Mouse (Mus musculus): ENCODE results near the gene Glg1.
"Not testable (repeated sequence)": the region's sequence is repeated elsewhere in the genome, so short reads cannot be mapped to it uniquely, and the experiment has no call there.

Gene Glg1

DNA sequence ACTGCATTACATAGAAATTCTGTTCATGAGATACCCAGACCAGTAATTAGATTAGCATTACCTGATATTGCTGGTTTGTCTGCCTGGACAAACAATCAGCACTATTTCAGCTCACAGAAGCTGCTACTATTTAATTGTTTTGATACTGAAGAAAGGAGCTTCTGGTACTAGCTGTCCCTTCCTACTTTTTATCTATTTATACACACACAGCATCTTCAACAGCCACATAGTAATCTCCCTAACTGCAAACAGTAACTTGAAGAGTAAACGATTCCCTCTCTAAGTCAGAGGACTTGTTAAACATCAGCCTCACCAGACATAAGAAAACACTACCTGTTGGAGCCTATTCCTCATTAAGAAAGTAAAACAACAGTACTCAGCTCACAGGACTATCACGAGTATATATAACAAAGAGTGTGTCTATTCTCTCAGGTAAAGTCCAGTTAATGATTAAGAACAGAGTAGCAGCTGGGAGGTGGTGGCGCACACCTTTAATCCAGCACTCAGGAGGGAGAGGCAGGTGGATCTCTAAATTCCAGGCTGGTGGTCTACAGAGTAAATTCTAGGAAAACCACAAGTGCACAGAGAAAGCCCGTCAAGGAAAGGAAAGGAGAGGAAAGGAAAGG lies 6.4 kb downstream of the Glg1 start:
- DNase-seq (ENCODE audit: low spot score in 2 of 2): no peak

DNA sequence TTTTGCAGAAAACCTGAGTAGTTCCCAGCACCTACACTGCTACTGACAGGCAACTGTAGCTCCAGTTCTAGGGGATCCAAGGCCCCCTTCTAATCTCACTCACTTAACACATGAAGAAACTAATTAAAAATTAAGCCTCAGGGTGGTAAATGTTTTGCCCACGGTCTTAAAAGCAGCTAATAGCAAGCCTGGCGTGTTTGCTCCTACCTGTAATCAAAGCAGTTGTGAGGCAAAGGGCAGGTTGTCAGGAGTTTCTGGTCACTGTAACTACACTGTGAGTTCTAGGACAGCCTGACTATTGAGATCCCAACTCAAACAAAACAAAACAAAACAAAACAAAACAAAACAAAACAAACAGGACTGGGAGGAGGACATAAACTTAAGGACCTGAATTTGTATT lies 8.9 kb downstream of the Glg1 start:
- no peak for DNase-seq (ENCODE audit: low spot score in 2 of 2)

DNA sequence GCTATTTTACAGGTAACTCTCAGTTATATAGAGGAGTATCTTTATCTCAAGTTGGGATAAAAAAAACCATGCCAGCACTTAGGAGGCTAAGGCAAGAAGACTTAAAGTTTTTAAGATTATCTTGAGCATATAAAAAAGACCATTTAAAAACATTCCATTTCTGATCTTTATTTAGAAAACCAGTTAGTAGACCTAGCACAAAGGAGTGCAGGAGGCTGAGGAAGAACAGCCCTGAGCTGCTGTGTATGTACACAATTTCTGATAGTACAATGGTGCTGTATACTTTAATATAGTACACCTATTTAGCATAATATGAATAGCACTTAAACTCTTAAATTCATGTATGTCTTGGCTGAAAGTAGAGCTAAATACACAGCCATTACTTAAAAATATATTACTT lies 10.9 kb downstream of the Glg1 start:
- DNase-seq (ENCODE audit: low spot score in 2 of 2): no peak

DNA sequence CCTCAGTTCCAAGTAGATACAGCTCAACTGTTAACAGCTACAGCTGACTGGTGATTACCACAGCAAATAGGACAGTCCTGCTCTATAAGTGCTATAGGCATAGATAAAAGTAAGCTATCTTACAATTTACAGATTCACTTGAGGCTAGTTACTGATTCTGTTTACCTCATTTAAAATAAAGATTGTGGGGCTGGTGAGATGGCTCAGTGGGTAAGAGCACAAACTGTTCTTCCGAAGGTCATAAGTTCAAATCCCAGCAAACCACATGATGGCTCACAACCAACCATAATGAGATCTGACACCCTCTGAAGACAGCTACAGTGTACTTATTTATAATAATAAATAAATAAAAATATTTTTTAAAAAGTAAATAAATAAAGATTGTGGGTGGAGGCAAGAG lies 12.2 kb downstream of the Glg1 start:
- not testable (repeated sequence) for DNase-seq (ENCODE audit: low spot score in 2 of 2)

DNA sequence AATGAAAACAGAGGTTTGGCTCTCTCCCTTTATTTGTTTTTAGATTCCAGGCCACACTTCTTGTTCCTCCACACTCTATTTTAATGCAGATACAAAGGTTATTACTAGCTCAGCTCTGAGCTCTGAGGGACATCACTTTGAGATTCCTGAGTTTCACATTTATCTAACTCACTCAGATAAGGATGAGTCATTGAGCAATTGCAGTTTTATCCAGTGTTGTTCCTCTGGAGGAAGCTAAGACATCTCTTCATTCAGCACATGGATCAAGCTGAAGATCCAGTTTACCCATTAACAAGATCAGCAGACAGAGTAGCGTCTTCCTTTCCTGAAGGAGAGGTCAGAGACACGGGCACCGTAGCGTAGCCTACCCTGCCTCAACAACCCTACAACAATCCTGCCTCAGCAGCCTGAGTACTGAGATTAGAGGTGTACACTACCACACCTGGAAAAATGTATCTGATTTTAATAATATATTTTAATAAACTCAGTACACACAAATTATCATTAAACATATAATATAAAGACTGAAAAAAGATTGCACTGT lies 12.7 kb downstream of the Glg1 start:
- DNase-seq (ENCODE audit: low spot score in 2 of 2): no peak

DNA sequence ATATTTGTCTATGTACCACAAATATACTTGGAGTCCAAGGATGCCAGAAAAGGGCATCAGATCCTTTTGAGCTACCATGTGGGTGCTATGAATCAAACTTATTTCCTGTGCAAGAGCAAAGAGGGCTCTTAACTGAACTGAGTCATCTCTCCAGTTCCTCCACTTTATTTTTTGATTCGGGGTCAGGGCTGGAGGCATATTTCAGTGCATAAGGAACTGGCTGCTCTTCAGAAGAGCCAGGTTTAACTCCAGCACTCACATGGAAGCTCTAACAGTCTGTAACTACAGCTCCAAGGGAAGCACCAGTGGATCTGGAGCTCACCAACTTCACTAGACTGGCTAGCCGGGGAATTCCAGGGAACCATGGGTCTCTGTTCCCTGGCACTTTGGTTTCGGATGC lies 21.7 kb downstream of the Glg1 start:
- DNase-seq (ENCODE audit: low spot score in 2 of 2): no peak

DNA sequence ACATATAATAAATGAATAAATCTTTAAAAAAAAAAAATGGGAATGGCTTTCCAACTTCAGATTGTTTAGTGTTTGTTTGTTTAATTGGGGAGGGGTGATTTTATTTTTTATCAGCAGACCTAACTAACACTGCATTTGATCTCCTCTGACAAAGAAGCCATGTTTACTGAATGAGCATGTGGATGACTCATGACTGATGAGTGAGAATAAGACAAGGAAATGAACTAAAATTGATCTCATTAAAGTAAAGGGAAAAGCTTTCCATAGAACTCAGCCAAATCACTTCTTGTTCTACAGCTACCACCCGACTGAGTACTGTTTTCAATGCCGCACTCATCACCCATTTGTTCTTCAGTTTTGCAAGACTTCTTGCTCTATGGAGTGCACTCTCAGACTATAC lies 25.3 kb downstream of the Glg1 start:
- DNase-seq (ENCODE audit: low spot score in 2 of 2): no peak

DNA sequence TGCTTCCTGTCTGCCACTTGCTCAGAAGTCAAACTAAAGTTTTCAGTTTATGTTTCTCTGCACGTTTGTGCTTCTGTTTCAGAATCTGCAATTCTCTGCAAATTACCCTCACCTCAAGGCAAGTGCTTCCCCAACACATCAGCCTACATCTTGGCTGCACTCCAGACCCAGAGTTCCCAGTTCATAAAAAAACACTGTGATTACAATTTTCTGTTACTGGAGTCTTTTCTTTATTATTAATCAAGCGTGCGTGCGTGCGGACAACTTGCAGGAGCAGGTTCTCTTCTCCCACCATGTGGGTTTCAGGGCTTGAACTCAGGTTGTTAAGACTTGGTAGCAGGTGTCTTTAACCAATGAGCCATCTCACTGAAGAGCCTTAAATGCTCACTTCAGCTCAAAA lies 34.9 kb downstream of the Glg1 start:
- no peak for DNase-seq (ENCODE audit: low spot score in 2 of 2)

DNA sequence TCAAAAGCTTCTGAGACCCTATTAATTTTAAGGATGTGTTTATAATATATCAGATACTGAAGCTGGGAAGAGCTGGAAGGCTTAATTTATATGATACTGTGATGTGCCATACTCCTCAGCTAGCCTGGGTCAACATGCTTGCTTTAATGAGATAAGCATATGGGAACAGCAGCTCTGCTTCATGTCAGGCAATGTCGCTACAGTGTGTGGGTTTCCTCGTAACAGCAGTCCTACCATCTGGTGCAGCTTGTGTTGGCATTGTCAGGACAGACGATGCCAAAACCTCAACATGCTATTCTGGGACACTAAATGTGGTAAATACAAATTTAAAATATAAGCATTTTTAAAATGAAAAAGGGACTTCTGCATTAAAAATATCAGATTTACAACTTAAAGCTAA lies 40.9 kb downstream of the Glg1 start:
- DNase-seq (ENCODE audit: low spot score in 2 of 2): no peak

DNA sequence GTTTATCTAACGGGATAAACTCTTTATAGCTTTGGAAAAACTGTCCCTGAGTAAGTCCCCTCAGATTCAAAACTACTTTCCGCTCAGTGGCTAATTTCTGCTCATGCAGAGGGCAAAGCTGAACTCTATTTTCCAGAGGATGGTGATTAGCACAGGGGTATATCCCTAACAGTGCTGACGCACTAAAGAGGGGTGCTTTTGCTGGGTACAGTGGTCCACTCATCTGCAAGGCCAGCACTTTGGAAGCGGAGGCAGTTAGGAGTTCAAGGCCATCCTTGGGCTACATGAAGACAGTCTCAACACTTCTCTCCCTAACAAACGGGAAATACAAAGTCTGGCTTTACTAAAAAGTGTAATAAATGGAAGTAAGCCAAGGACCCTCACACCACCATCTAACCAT lies 45.6 kb downstream of the Glg1 start:
- no peak for DNase-seq (ENCODE audit: low spot score in 2 of 2)

DNA sequence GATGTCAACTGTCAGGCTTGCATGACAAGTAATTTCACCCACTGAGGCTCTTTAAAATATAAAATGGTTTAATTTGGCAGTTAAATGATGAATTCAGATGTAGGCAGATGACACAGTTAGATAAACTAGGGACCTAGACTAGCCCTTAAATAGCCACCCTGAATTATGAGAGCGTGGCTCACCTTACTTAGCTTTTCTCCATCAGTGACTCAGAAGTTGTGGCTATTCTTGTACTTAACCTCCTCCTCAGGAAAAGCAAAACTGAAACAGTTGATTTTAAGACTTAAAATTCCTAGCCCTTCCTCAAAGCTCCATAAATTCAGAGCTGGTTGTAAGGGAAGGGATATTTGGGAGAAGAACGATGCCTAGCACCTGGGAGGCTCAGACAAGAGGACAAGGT lies 47.8 kb downstream of the Glg1 start:
- DNase-seq (ENCODE audit: low spot score in 2 of 2): no peak

DNA sequence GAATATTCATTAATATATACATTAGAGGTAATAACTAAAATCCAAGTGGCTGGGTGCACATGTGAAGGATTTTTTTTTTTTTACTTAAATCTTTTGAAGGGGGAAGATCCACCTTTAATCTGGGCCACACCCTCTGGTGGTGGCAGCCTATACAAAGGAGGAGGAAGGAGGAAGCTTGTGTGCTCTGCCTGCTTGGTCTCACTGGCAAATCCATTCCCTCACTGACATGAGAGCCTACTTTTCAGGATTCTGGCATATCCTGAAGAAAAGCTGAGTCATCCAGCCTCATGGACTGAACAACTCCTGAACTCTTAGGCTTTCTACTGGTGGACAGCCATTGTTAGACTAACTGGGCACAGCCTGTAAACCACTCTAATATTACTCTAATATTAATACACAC lies 49.1 kb downstream of the Glg1 start:
- no peak for DNase-seq (ENCODE audit: low spot score in 2 of 2)

DNA sequence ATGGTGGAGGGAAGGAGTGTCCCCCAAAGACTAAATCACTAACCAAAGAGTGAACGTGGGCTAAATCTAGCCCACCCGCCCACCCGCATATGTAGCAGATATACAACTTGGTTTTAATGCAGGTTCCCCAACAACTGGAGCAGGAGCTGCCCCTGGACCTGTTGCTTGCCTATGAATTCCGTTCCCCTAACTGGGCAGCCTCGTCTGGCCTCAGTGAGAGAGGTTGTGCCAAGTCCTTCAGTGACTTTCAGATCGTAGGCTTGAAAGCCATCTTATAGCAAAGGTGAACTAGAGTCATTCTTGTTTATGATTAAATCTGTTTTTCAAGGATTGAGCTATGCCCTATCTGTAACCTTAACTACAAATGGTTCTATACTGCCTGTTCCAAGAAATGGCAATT lies 52.7 kb downstream of the Glg1 start:
- DNase-seq (ENCODE audit: low spot score in 2 of 2): no peak

DNA sequence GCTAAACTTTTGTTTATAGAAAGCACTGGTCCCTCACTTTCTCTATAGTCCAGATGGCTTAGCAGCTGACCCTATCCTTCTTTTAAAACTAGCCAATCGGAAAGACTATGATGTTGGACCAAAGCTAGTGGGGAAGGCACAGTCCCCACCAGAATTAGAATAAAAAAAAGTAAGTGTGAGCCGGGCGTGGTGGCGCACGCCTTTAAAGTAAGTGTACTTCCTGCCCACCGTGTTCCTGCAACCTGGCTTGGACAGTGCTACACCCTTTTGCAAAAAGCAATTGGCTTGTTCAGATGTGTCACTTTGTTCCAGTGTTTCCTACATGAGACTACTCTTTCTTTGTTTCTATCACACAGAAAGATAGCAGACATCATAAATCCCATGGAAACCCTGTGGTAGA lies 54.0 kb downstream of the Glg1 start:
- DNase-seq (ENCODE audit: low spot score in 2 of 2): no peak

DNA sequence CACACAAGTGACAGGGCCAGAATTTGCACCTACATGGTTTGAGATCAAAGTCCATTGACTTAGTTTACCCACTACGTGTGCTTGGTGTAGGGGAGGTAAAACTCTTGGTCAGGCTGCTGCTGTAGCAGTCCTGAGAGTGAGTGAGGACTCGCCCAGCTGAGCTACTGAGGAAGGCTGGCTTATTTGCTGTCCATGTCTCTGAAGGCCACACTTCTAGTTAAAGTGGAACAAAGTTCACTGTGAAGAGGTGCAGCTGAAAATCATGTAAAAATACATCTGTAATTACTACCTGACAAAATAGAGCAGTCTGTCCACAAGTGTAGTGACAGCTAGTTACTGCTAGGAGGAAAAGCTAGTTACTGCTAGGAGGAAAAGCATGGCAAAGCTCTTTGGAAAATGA lies 55.7 kb downstream of the Glg1 start:
- no peak for DNase-seq (ENCODE audit: low spot score in 2 of 2)

DNA sequence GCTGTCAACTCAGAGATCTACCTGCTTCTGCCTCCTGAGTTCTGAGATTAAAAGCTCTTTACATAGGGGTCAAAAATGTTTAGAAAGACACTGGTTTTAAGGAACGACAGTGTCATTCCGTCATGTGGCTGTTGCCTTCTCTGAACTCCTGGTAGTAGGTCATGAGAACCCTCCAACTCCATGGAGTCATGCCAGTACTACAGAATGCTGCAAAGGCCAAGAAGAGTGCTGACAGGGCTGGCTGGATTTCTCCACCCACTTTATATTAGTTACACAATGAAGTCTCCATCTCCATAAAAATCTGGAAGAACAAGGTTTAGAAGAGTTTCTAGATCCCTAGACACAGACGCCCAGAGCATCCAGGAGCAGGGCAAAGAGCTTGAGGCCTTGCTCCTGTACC lies 61.0 kb downstream of the Glg1 start:
- no peak for DNase-seq (ENCODE audit: low spot score in 2 of 2)

DNA sequence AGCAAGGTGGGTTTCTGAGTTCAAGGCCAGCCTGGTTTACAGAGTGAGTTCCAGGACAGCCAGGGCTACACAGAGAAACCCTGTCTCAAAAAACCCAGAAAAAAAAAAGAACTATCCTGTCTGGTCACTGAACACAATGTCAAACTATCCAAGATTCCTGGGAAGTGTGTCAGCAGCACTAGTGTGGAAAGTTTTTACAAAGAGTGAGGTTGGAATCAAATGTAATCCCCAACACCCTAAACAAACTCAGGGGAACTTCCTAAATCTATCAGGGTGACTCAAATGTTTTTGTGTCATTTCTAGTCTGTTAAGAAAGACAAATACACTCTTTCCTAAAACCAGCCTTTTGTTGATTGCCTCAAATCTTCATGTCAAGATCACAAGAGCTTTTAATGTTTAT lies 62.8 kb downstream of the Glg1 start:
- DNase-seq (ENCODE audit: low spot score in 2 of 2): no peak

DNA sequence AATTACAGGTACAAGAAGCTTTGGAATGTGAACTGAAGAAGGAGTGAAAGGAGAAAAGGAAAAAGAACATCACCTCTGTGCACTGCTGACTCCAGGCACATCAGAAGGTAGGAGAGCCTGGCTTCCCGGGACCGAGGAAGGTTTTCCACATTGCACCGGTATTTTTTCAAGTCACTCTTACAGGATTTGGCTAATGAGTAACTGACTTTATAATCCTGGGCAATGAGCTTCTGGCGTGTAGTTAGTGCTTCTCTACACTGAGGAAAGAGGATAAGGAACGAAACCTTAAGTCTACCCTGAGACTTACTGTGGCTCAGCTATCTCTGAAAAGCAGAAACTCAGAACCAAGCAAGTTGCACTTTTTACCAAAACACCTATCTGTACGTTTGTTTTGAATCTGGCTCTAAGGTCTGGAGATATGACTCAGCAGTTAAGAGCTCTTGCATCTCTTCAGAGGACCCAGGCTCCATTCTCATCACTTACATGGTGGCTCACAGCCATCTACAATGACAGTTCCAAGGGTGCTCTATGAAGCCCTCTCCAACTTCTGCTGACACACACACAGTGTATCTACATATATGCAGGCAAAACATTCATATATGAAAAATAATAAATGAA lies 70.3 kb downstream of the Glg1 start:
- DNase-seq (ENCODE audit: low spot score in 2 of 2): no peak

DNA sequence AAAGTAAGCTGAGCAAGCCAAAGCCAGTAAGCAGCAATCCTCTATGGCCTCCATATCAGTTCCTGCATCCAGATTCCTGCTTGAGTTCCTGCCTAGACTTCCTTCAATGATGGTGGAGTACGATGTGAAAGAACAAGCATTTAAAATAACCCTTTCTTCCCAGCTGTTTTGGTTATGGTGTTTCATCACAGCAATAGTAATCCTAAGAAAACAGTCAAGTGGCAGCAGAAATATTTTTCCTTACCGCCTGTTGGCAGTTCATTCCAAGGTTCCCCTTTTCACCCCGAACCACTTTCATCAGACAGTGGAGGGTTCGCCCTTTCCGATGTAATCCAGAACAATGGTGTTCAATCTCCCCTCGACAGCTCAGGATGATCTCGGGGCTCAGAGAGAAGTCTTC lies 71.5 kb downstream of the Glg1 start:
- DNase-seq (ENCODE audit: low spot score in 2 of 2): no peak

DNA sequence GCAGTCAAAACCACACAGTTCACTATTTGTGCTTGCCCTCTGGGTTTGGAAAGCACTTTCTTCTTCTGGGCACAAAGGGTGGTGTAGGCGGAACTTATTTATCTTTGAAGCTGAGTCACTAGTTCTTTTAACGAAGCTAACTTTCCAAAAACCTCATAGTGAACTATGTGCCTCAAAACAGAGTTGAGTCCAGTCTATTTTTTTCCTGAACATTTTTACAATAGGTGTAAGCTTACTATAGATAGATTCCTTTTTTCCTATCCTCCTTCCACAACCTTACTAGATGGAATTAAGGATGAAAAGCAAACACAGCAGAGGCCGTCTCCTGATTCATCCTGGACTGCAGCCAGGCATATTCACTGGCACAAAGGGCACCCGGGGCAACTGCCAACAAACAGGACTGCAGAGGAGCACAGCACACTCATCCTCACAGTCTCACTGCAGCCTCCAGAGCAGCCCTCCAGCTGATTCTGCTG lies 73.5 kb downstream of the Glg1 start:
- peak in 1 of 2 experiments; percentile 18 for DNase-seq (ENCODE audit: low spot score in 2 of 2)

DNA sequence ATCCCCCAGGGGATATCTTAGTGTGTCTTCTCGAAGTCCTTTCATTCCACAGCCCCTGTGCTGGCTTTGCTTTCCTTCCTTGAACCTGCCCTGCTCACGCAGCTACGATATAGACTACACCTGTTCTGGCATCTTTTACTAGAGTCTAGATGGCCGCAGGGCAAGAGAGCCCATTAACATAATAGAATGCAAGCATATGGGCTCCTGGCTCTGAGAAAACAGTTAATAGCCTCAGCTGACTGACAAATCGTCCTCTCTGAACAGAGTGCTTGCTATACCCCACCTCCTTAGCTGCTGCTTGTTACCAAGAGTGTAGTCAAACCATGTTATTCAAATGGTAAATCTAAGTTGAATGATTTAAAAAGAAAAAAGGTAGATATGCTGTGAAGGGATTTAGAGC lies 87.4 kb downstream of the Glg1 start:
- DNase-seq (ENCODE audit: low spot score in 2 of 2): no peak

DNA sequence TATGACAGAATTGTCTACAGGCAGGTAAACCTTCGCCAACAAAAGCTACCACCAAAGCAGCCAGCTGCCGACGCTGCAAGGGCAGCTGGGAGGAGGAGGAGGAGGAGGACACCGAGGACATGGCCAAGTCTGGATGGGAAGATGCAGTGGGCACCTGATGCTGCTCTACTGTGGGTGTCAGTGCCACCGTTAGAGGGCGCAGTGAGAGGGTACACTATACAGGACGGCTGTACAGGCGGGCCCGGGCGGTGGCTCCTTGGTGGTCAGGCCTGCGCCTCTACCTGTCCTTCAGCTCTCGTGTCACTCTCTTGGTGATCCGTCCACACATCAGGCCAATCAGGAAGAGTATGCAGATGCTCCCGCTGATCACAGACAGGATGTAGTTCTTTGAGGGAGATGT lies 101.4 kb downstream of the Glg1 start:
- DNase-seq (ENCODE audit: low spot score in 2 of 2): peak; percentile 25 to 67

DNA sequence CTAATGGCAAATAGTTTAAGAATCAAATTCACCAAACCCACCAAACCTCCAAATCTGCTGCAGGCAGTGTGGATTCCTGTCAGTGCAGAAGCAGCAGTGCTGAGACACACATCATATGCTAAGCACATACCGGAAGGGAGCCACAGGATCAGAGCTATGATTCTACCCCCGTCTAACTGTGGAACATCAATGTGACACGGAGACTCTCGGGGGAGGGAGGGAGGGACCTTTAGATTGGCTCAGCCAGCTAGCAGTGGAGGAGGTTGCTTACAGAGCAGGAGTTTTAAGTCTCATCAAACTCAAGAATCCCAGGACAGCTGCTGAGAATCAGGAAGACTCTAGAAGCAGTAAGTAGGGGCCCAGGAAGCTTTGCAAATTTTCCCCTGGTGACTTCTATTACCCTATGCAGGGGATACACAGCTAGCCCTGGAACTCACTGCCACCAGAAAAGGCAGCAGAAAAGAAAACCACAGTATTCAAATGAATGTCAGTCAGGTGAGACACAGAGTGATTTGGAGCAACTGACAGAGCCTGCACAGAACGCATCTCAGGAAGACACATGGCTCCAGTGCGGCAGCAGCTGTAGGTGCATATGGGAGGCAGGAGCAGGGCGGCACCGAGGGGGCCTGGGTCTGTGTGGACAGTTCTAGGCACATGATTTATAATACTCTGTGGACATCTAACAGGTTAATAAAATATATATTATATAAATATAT lies 103.1 kb downstream of the Glg1 start:
- no peak for DNase-seq (ENCODE audit: low spot score in 2 of 2)
